Mouse (Mus musculus) CD4-positive helper T cell, adult 2 months (primary cell): ENCODE measurements around the gene Sh2d3c.

Experiments
- DNase-seq: peaks from one replicate; pipeline ENCODE4 v3.0.0-alpha.2; 2012; ENCODE audit warnings: low read depth, missing footprints, low spot score

The Sh2d3c gene

DNA sequence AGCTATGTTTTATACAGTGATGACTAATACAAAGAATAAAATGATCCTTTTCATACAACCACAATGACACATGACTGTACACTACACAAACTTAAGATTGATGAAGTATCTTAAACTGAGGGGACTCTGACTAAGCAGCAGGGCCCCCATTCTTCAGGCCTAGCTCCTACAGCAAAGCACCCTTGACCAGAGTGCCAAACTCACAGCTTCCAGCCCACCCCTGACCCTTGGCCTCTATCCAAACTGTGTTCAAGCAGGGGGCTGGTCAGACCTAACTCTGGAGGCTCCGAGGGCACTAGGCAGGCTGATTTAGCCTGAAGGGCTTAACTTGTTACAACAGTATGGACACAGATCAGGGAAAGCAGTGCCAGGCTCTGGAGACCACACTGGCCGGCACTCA, 67.7 kb downstream of the Sh2d3c start:
- no peak for DNase-seq

DNA sequence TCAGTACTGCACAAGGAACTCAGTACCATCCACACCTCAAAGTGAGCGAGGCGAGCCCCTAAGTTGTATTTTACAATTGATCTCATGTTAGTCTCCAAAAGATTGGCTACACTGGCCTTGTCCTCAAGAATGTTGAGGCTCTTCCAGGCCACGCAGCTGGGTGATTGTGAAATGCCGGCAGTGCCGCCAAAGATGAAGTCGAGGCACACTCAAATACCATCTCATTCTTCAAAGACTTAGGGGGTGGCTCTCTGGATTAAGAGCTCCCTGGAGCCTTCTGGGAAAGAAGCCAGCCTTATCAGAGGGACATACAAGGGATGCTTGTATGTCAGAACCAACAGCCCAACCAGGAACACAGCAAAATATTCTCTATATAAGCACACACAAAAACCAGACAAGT, 70.4 kb downstream of the Sh2d3c start:
- no peak for DNase-seq

GRCm38 (mm10) chr2:32795748-32796418, 75.0 kb downstream of the Sh2d3c start:
- DNase-seq: no peak

GRCm38 (mm10) chr2:32798251-32798962, 77.6 kb downstream of the Sh2d3c start:
- no peak for DNase-seq
